Mouse (Mus musculus): Measurements from ENCODE around the gene Rgcc. TPM values are rescaled to one million over a fixed set of nuclear protein-coding genes. Genes with fewer than 3 reads are reported as not detected.

Gene Rgcc
- total RNA-seq, 1 experiment from 2014 or later = 29.0 TPM

DNA sequence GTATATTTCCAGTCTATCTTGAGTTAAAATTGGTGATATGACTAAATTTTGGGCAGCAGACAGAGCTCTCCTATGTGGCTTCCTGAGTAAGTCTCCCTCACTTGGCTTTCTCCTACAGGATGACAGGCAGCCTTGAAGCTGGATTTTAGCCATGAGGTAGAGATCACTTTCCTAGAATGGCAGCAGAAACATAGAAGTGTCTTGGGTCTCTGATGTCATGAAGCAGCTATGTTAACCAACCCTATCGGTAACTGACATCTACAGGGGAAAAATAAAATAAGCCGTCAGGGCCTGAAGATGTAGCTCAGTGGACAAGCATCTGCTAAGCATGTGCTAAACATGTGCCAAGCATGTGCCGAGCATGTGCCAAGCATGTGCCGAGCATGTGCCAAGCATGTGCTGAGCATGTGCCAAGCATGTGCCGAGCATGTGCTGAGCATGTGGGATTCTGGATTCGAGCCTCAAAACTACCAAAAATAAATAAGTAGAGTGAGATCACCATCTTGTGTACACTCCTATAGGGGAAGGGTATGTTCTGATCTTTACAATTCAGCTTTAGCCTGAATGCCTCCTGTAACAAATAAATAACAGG lies 3.5 kb upstream of the Rgcc start:
- ATAC-seq (replicated peaks; ENCODE audit: insufficient number of reproducible peaks, low FRiP score, low TSS enrichment, poor library complexity, severe bottlenecking) = no peak

DNA sequence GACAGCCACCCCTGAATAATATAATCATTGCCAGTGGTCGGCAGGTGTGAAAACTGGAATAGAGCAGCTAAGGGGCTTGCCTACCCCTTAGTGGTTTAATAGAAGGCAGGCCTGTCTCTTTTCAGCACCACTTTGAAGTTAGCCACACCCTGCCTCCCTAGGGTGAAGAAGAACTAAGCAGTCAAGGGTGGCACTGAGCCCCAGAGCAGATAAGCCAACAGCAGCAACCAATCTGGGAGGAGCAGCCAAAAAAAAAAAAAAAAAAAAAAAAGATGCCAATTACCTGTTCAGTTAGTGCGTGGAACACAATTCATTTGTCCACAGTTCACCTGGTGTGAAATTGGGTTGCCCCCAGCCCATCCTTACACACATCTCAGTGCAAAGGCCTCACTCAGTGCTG lies 1.7 kb upstream of the Rgcc start:
- no peak for ATAC-seq (replicated peaks; ENCODE audit: insufficient number of reproducible peaks, low FRiP score, low TSS enrichment, poor library complexity, severe bottlenecking)

DNA sequence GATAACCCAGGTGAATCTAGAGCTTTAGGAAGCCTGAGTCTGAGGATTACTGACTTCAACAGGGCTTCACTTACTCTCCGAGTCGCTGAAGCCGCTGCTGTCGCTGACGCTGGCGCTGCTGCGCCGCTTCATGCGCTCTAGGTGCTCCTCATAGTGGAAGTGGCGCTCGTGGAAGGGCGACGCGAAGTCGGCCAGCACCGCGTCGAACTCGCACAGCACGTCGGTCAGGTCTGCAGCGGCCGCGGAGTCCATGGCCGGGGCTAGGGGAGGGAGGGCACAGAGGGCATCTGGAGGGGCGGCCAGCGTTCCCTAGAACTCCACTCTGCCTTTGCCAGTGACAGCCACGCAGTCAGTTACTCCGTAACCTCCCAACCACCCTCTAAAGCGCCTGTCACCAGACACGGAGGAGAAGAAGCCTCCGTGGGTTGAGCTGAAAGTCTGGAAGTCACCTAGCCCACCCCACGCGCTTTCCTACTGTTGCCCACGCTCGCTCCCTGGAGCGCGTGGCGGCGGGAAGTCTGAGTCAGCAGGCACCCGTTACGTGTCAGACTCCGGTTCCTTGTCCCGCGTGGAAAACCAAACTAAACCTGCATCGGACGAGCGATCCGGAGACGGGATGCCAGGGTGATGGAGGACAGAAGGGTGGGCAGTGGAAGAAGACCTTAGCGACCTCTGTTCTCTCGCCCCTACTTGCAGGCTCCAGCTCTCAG lies 649 bp downstream of the Rgcc start:
- 0 out of 2 replicates have a peak, but pooled peaks have one; percentile 10 for ATAC-seq (replicated peaks; ENCODE audit: insufficient number of reproducible peaks, low FRiP score, low TSS enrichment, poor library complexity, severe bottlenecking)

DNA sequence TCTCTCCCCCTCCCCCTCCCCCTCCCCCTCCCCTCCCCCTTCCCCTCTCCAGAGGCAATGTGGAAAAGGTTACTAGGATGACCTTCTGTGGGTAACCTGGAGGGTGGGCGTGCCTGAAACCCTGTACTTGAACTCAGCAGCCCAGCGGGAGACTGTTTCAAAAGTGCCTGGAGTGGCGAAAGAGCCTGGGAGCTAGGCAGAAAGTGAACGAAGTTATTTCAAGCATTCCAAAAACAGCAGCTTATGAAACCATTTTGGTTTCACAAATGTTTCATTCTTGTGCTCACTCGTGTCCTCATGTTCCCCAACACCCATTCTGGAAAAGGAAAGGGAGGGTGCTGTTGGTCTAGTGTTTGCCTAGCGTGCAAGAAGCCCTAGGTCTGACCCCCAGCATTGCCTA lies 1.6 kb downstream of the Rgcc start:
- ATAC-seq (replicated peaks; ENCODE audit: insufficient number of reproducible peaks, low FRiP score, low TSS enrichment, poor library complexity, severe bottlenecking) = no peak

DNA sequence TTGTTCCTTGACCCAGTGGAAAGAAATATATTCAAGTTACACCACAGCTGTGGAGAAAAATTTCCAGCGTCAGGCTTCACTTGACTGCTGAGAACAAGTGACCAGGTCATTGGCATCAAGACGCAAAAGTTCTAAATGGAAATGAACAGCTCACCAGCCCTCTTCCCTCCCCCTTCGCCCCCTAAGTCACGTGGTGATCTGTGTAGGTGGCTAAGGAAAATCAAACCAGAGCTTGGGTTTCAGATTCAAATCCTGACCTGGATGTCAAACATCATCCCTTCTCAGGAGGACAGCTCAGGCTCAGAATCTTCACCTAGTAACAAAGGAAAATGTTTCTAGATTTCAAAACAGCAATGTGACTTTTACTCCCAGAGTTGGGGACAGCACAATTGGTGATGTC lies 2.2 kb downstream of the Rgcc start:
- ATAC-seq (replicated peaks; ENCODE audit: insufficient number of reproducible peaks, low FRiP score, low TSS enrichment, poor library complexity, severe bottlenecking) = no peak

DNA sequence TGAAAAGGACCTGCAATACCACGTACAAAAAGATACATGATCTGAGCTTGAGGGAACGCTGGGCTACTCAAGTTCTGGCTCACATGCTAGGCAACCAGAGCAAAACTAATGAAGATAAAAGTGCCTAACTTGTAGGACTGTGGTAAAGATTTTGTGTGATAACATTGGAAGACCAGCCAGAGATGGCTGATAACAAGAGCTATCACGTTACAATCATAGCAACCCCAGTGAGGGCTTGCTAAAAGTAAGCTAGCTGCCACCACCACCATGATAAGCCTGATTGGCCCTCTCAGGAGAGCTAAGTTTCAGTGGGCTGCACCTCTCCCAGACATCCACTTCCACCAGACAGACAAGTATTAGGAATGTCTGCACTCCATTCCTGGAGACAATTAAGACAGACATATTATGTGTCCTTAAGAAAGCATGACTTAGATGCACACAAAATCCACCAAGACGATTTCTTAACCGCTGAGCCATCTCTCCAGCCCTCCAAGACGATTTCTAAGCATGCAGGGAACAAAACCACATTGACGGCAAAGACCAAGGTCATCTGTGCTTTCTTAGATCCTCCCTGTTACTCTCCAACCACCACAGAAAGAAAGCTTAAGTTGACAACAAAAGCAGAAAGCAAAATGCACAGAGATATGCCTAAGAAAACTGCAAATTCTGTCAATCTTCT lies 3.0 kb downstream of the Rgcc start:
- ATAC-seq (replicated peaks; ENCODE audit: insufficient number of reproducible peaks, low FRiP score, low TSS enrichment, poor library complexity, severe bottlenecking) = no peak

DNA sequence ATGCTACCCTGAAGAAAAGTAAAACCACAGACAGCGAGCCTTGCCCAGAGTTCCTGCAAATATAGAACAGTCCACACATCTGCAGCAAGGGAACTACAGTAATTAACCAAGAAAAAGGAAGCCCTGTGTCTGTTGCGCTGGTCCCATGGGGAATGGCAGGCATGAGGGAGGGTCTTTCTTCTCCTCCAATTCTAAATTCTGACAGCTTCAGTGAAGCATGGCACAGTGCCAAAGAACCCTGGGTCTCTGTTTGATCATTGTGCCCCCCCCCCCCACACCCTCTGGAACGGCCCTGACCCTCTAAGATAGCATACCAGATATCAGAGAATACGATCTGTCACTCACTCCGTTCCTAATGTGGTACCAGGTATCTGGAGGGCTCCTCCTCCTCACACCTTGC lies 4.6 kb downstream of the Rgcc start:
- no peak for ATAC-seq (replicated peaks; ENCODE audit: insufficient number of reproducible peaks, low FRiP score, low TSS enrichment, poor library complexity, severe bottlenecking)

DNA sequence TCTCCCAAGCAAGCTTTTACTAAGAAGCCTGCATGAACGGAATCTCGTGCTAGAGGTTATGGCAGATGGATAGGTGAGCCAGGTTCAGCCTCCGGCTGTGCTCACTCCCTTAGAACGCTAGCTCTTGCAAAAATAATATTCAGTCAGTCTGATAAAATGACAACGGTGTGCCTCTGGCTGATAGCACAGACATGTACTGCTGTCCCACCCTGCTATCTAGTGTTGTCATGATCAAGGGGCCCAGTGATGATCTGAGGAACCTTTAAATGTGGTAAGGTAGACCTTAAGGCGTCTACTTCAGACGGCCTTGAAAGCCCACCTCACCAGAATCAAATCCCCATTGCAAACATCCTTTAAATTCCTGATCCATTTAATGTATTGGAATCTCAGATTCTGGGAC lies 5.2 kb downstream of the Rgcc start:
- no peak for ATAC-seq (replicated peaks; ENCODE audit: insufficient number of reproducible peaks, low FRiP score, low TSS enrichment, poor library complexity, severe bottlenecking)

DNA sequence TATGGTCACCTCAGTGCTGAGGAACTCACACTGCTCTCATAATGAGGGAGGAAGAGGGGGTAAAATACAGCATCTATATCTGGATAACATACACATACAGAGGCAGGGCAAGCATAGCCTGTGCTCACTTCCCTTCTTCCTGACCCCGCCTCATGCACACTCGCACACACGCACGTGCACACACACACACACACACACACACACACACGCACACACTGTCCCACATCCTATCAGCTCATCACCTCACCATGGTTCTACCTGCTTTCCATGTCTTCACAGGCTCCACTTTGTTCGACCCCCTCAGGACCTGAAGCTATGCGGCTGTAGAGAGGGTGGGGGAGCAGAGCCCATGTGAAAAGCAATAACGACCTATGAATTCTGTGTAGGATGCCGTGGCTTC lies 5.9 kb downstream of the Rgcc start:
- ATAC-seq (replicated peaks; ENCODE audit: insufficient number of reproducible peaks, low FRiP score, low TSS enrichment, poor library complexity, severe bottlenecking) = no peak

DNA sequence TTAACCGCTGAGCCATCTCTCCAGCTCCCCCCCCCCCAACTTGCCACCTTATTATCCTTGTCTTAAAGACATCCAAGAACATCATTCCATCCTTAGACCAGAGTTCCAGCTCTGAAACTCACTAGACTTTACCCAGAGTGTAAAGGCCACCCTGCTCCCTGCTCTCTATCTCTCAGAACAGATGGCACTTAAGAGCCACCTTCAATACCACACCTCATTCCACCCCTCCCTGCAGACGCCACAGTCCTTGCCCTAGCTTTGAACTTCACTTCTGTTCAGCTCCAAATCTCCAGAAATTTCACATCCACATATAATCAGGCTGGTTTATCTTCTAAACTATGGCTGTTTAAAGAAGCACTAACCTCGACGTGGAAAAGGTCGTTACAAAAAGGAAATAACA lies 6.5 kb downstream of the Rgcc start:
- no peak for ATAC-seq (replicated peaks; ENCODE audit: insufficient number of reproducible peaks, low FRiP score, low TSS enrichment, poor library complexity, severe bottlenecking)

DNA sequence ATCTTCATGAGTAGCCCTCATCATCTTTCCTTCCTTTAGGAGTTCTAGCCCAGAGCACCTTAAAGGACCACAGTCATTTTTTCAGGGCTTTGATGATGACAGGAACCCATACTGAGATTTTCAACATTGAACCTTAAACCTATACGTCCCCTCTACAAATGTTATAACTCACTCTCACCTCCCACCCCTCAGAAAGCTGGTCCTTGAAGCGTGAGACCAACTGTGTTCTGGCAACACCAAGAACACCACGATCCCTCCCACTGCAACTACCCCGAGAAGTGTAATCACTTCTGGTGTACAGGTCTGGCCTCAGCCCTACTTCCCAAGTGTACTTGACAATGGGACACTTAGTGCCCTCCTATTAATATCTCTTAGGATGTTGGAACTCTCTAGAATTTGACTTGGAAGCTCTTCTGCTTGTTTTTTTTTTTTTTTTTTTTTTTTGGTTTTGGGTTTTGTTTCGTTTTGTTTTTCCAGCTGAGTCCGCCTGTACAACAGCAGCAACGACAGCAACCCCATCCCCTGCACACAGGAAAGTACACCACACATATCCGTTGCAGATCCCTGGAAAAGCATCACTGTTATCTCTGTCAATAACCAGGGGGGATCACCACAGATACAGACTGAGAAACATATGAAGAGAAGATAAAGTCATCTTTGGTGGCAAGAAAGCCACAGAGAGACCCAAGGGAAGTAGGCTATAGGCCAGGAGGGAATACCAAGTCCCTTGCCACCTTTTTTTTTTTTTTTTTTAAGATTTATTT lies 7.2 kb downstream of the Rgcc start:
- ATAC-seq (replicated peaks; ENCODE audit: insufficient number of reproducible peaks, low FRiP score, low TSS enrichment, poor library complexity, severe bottlenecking) = no peak

DNA sequence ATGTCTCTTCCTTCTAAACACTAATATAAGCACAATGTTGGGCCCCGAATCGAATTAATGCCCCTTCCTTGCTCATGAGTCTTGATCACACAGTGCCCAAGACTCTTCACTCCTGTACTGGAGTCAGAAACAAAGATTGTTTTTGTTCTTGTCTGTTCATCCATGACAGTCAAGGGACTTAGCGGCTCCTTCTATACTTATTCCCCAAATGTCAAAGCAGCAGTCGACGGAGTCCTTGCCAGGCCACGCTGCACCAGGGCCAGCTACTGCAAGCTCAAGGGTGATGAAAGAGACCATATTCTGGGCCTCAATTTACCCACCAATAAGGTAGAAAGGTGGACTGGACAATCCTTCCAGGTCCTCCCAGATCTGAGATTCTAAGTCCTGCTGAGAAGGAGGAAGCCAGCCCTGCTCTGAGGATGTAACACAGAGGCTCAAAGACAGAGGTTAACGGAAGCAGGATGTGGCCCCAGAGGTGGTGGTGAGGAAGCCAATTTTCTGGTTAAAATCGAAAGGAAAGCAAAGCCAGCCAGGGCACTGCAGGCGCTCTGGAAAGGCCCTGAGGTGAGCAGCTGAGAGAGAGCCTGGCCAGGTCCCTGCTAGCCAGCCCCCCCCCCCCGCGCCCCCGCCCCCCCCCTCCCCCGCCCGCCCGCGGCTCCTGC lies 8.2 kb downstream of the Rgcc start:
- ATAC-seq (replicated peaks; ENCODE audit: insufficient number of reproducible peaks, low FRiP score, low TSS enrichment, poor library complexity, severe bottlenecking) = peak; percentile 77

DNA sequence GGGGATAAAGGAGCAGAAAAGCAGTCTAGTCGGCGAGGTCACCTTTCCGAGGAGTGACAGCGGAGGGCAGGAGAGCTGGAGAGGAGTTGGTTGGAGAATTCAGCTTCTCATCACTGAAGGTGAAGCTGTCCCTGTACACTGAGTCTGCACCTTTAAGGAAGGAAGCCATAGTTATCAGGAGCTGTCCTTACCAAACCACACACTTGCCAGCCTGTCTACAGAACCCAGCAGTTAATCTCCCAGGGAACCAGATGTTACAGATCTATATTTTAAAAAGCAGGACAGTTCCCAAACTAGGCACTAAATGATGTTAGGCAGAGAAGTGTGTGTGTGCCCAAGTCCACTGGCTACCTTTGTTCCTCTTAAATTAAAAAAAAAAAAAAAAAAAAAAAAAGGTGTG lies 9.8 kb downstream of the Rgcc start:
- ATAC-seq (replicated peaks; ENCODE audit: insufficient number of reproducible peaks, low FRiP score, low TSS enrichment, poor library complexity, severe bottlenecking) = no peak

DNA sequence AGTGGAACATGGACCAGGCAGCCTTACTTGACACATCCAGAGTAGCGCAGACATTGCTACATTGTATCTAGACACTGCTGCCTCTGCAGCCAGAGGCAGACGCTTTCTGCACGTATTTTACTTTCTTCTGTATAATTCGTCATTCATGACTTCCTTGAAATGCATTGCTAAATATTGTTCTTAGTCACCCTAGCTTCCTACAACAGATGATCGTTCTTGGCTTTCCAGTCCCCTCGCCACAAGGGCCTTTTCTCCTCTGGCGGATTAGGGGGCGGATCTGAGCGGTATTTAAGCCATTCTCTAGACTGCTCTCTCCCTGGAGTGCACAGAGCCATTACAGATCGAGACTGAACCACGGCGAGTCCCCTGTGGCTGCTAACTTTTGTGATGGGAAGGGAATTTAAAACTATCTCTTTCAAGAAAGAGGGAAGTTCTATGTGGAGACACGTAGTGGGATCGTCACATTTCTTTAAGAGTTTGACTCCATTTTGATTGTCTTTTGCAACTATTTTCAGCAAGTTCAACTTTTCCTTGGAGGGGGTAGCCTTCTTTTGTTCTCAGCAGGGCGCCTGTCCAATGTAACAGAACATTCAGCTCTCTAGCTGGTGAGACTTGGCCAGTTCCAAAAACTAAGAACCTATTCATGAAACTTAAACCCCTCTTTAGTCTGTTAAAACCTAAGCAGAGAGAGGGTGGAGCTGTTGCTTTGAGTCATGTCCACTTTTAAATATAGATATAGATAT lies 10.6 kb downstream of the Rgcc start:
- no peak for ATAC-seq (replicated peaks; ENCODE audit: insufficient number of reproducible peaks, low FRiP score, low TSS enrichment, poor library complexity, severe bottlenecking)

DNA sequence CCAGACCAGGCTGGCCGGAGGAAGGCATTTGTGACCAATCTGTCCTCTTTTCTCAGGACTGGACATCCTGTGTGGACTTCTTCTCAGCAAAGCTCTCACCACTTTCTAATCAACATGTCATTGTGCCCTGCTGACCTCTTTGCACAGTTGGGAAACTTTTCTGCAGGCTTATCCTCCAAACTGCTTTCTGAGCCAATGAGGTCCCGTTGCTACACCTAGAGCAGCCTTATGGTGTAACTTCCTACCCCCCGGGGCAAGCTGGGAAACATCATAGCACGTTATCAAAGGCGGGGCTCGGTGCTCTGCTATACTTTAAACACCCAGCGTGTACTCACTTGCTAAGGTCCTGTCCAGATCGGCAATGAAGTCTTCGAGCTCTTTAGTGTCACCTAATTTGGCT lies 11.5 kb downstream of the Rgcc start:
- ATAC-seq (replicated peaks; ENCODE audit: insufficient number of reproducible peaks, low FRiP score, low TSS enrichment, poor library complexity, severe bottlenecking) = no peak

DNA sequence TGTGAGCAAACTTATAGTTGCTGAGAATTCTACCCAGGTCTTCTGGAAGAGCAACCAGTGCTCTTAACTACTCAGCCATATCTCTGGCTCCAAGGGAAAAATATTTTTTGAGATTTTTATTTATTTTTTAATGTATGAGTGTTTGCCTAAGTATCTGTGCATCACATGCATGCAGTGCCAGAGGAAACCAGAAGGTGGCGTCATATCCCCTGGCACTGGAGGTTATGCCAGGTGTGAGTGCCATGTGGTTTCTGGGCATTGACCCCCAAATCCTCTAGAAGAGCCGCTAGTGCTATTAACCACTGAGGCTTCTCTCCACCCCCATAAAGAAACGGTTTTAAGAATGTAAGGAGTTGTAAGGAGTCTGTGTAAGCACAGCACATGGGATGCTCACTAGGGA lies 13.2 kb downstream of the Rgcc start:
- ATAC-seq (replicated peaks; ENCODE audit: insufficient number of reproducible peaks, low FRiP score, low TSS enrichment, poor library complexity, severe bottlenecking) = no peak

DNA sequence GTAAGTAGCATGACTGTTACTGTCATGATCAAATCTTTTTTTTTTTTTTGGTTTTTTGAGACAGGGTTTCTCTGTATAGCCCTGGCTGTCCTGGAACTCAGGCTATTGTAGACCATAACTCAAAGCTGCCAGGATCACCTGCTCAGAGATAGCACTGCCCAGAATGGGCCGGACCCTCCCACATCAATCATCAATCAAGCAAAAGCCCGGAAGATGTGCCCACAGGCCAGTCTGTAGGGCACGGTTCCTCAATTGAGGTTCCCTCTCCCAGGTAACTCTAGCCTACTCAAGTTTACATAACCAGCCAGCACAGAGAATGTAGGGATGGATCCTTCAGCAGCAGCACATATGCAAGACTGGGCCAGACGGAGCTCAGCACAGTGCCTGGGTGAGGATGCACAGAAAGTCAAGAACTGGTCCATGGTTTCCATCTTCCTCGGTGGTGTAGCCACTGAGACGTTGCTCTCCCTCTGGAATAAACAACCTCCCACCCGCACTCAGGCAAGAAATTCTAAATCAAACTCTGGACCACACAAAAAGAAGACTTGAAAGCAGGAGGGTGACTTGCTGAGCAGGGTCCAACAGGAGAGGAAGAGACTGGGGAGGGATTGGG lies 14.1 kb downstream of the Rgcc start:
- no peak for ATAC-seq (replicated peaks; ENCODE audit: insufficient number of reproducible peaks, low FRiP score, low TSS enrichment, poor library complexity, severe bottlenecking)

DNA sequence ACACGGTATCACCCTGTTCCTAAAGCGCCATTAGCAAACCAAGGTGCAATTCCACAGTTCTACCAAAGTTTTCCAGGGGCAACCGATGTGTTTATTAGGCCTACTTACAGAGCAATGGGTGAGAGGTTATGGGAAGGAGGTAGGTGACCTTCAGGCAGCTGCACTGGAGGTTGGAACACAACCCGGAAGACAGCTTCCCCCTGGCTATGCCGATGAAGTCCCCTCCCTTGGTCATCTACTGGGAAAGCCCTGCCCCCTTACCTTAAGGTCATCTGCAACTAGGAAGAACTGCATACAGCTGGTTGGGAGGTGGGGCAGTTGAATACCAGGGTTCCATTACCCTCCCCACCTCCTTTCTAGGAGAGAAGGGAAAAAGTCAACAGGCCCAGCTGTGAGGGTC lies 15.9 kb downstream of the Rgcc start:
- ATAC-seq (replicated peaks; ENCODE audit: insufficient number of reproducible peaks, low FRiP score, low TSS enrichment, poor library complexity, severe bottlenecking) = no peak
